Comparison of ENCODE assay signal across 11 mouse cellular contexts in genomic region chr15:89557179-89557995, GRCm38 (mm10). TPM values are rescaled to one million over a fixed set of nuclear protein-coding genes. Genes with fewer than 3 reads are reported as not detected.
A peak's percentile ranks its signal among the peaks of the same experiment; 100 is the strongest.
DNase-seq lines count a peak whose midpoint lies in the region; ATAC-seq and TF ChIP-seq lines count a peak whose summit lies in the region.
"Had no signal": no experiment of that assay in that cellular context is flagged by ENCODE, and none has a peak within 500 bp of the region (broad histone marks: within the 10 kb centered on the region; RNA-seq: fewer than 3 reads in every experiment).

No protein-coding gene starts in this region.

- intact Hi-C loops in heart, postnatal 14 days (cut with DNase I), result no loop called here

- TF ChIP-seq CTCF in forebrain, postnatal 0 days (IDR thresholded peaks at IDR 0.05; ENCODE audit: low read depth), result no peak

- H3K27ac ChIP-seq in heart, embryonic 14.5 days (replicated peaks in 1 of 2; ENCODE audit: control insufficient read depth in 1 of 2, insufficient read depth in 1 of 2, low read depth in 2 of 2, low read length in 2 of 2), result no peak overlapping the region
- H3K27ac ChIP-seq in embryonic facial prominence, embryonic 10.5 days (replicated peaks), result no peak overlapping the region
- H3K27ac ChIP-seq in forebrain, postnatal 0 days (ENCODE audit: low read depth, low read length), result no peak overlapping the region
- H3K27ac ChIP-seq in midbrain, embryonic 13.5 days, result no peak overlapping the region

- H3K4me3 ChIP-seq in heart, embryonic 14.5 days (ENCODE audit: control insufficient read depth in 1 of 2, insufficient read depth in 1 of 2, low read depth in 1 of 2, low read length in 2 of 2), result peak overlapping the region; percentile 26 to 38
- peak overlapping the region; percentile 51 for H3K4me3 ChIP-seq in embryonic facial prominence, embryonic 10.5 days
- no peak overlapping the region for H3K4me3 ChIP-seq in forebrain, postnatal 0 days (ENCODE audit: low read depth, low read length)
- H3K4me3 ChIP-seq in midbrain, embryonic 13.5 days (replicated peaks), result peak overlapping the region; percentile 18
- H3K4me3 ChIP-seq: myocyte had no signal

- peaks cover 2% of the 10 kb centered on the region; the same call in 1 of the 2 replicates for H3K36me3 ChIP-seq in heart, embryonic 14.5 days (ENCODE audit: control insufficient read depth, insufficient read depth, low read length)
- no peaks in the 10 kb centered on the region for H3K36me3 ChIP-seq in embryonic facial prominence, embryonic 10.5 days (replicated peaks)
- no peaks in the 10 kb centered on the region; the same call in 1 of the 2 replicates for H3K36me3 ChIP-seq in forebrain, postnatal 0 days (ENCODE audit: insufficient read depth)
- peaks cover 4% of the 10 kb centered on the region for H3K36me3 ChIP-seq in midbrain, embryonic 13.5 days

- H3K27me3 ChIP-seq in heart, embryonic 14.5 days (ENCODE audit: control insufficient read depth, insufficient read depth, low read length), result peaks cover 46% of the 10 kb centered on the region
- peaks cover 60% of the 10 kb centered on the region for H3K27me3 ChIP-seq in embryonic facial prominence, embryonic 10.5 days (replicated peaks; ENCODE audit: low read depth, poor library complexity, severe bottlenecking)
- 0 out of 2 replicates have a peak, but pooled peaks cover 5% of the 10 kb centered on the region for H3K27me3 ChIP-seq in forebrain, postnatal 0 days (ENCODE audit: insufficient read depth, low read length)
- peaks cover 46% of the 10 kb centered on the region for H3K27me3 ChIP-seq in midbrain, embryonic 13.5 days

- no peak for ATAC-seq in heart, embryonic 14.5 days (ENCODE audit: insufficient number of reproducible peaks, insufficient read depth, low FRiP score, low read depth)
- ATAC-seq in forebrain, postnatal 0 days, result peak; percentile 8; the same call in 1 of the 2 replicates
- ATAC-seq in midbrain, embryonic 13.5 days, result no peak; the same call in 1 of the 2 replicates

- H3K9ac ChIP-seq in heart, embryonic 14.5 days (ENCODE audit: low read length), result no peak overlapping the region
- H3K9ac ChIP-seq in forebrain, postnatal 0 days, result no peak overlapping the region
- H3K9ac ChIP-seq in midbrain, embryonic 13.5 days (replicated peaks), result peak overlapping the region; percentile 36; the same call in 1 of the 2 replicates

- DNase-seq in heart, postnatal 14 days, result no peak
- peak; percentile 34 for DNase-seq in embryonic facial prominence, embryonic 10.5 days (ENCODE audit: low spot score)
- no peak for DNase-seq in forebrain, postnatal 0 days
- no peak for DNase-seq in left cerebral cortex, adult 9 months (ENCODE audit: low spot score in 2 of 2)
- no peak for DNase-seq in retina, postnatal 1 day
- no peak for DNase-seq in spleen, postnatal 4 days (ENCODE audit: low spot score in 2 of 2)
- DNase-seq: kidney, adult 9 months had no signal

- WGBS in heart, embryonic 14.5 days, result 26% methylated on average over 40 of the region's 40 CpGs
- 11% methylated on average over 40 of the region's 40 CpGs for WGBS in embryonic facial prominence, embryonic 10.5 days
- 22% methylated on average over 38 of the region's 40 CpGs for WGBS in forebrain, postnatal 0 days
- whole genome bisulfite sequencing in midbrain, embryonic 13.5 days, result 11% methylated on average over 33 of the region's 40 CpGs

- peak overlapping the region; percentile 57 for H3K4me2 ChIP-seq in heart, embryonic 14.5 days (ENCODE audit: low read length)
- H3K4me2 ChIP-seq in forebrain, postnatal 0 days (ENCODE audit: low read depth), result peak overlapping the region; percentile 13
- peak overlapping the region; percentile 42 for H3K4me2 ChIP-seq in midbrain, embryonic 13.5 days (replicated peaks)

- peaks cover 0 to 19% of the 10 kb centered on the region in 2 experiments; a peak in 3 of 4 replicates for H3K4me1 ChIP-seq in heart, embryonic 14.5 days (ENCODE audit: control insufficient read depth in 2 of 2, insufficient read depth in 2 of 2, low read length in 2 of 2)
- H3K4me1 ChIP-seq in embryonic facial prominence, embryonic 10.5 days, result peaks cover 37% of the 10 kb centered on the region
- no peaks in the 10 kb centered on the region for H3K4me1 ChIP-seq in forebrain, postnatal 0 days (ENCODE audit: insufficient read depth)
- peaks cover 25% of the 10 kb centered on the region for H3K4me1 ChIP-seq in midbrain, embryonic 13.5 days (replicated peaks)

- no peaks in the 10 kb centered on the region for H3K9me3 ChIP-seq in heart, embryonic 14.5 days (ENCODE audit: control insufficient read depth, low read length)
- no peaks in the 10 kb centered on the region for H3K9me3 ChIP-seq in embryonic facial prominence, embryonic 10.5 days
- no peaks in the 10 kb centered on the region for H3K9me3 ChIP-seq in forebrain, postnatal 0 days (ENCODE audit: low read length)
- H3K9me3 ChIP-seq in midbrain, embryonic 13.5 days, result no peaks in the 10 kb centered on the region

RNA-seq across cellular contexts. Expression of gene Acr, which starts 10.7 kb away (rescaled TPM):
- polyA plus RNA-seq in heart, embryonic 14.5 days (2014; fragmentation: Nextera tagmentation; extraction: Ambion mirVana), result 0.39 and 0.49 TPM in 2 replicates
- under 1 TPM; 0.15 to 0.53 TPM for total RNA-seq in heart, postnatal 14 days (2021)
- polyA plus RNA-seq in embryonic facial prominence, embryonic 10.5 days (2016; fragmentation: Nextera tagmentation; extraction: Ambion mirVana), result 0.18 TPM in 1 of 2 replicates, not detected in the other
- total RNA-seq in forebrain, postnatal 0 days (2014; rRNA removed), result 2.0 and 3.6 TPM in 2 replicates
- polyA plus RNA-seq in forebrain, postnatal 0 days (2015; fragmentation: Nextera tagmentation; extraction: Ambion mirVana), result 1.3 and 2.0 TPM in 2 replicates
- polyA plus RNA-seq in midbrain, embryonic 13.5 days (2015; fragmentation: Nextera tagmentation; extraction: Ambion mirVana), result 2.5 and 2.6 TPM in 2 replicates
- total RNA-seq: MEL had no signal
- polyA plus RNA-seq: myocyte had no signal

RNA-seq across cellular contexts. Expression of gene Rabl2, which starts 34.3 kb away (rescaled TPM):
- polyA plus RNA-seq in heart, embryonic 14.5 days (2014; fragmentation: Nextera tagmentation; extraction: Ambion mirVana), result 17.2 and 20.3 TPM in 2 replicates
- total RNA-seq in heart, postnatal 14 days (2021), result 1 to 10 TPM; 5.0 to 7.5 TPM
- 70.3 and 74.6 TPM in 2 replicates for polyA plus RNA-seq in embryonic facial prominence, embryonic 10.5 days (2016; fragmentation: Nextera tagmentation; extraction: Ambion mirVana)
- total RNA-seq in forebrain, postnatal 0 days (2014; rRNA removed), result 38.6 and 51.3 TPM in 2 replicates
- polyA plus RNA-seq in forebrain, postnatal 0 days (2015; fragmentation: Nextera tagmentation; extraction: Ambion mirVana), result 62.4 and 62.6 TPM in 2 replicates
- 70.8 and 80.3 TPM in 2 replicates for polyA plus RNA-seq in midbrain, embryonic 13.5 days (2015; fragmentation: Nextera tagmentation; extraction: Ambion mirVana)

RNA-seq across cellular contexts. Expression of gene Shank3, which starts 58.0 kb away (rescaled TPM):
- polyA plus RNA-seq in heart, embryonic 14.5 days (2014; fragmentation: Nextera tagmentation; extraction: Ambion mirVana), result 2.2 and 2.4 TPM in 2 replicates
- 10 to 100 TPM; 78.7 to 83.9 TPM for total RNA-seq in heart, postnatal 14 days (2021)
- polyA plus RNA-seq in embryonic facial prominence, embryonic 10.5 days (2016; fragmentation: Nextera tagmentation; extraction: Ambion mirVana), result 1.3 and 2.4 TPM in 2 replicates
- 38.9 and 42.4 TPM in 2 replicates for total RNA-seq in forebrain, postnatal 0 days (2014; rRNA removed)
- polyA plus RNA-seq in forebrain, postnatal 0 days (2015; fragmentation: Nextera tagmentation; extraction: Ambion mirVana), result 5.9 and 10.6 TPM in 2 replicates
- polyA plus RNA-seq in midbrain, embryonic 13.5 days (2015; fragmentation: Nextera tagmentation; extraction: Ambion mirVana), result 13.3 and 14.8 TPM in 2 replicates
